Mouse (Mus musculus) right cerebral cortex, postnatal 14 days (tissue): ENCODE data around the gene Eri3.

Experiments used
- DNase-seq: peaks from one replicate; pipeline ENCODE4 v3.0.0; 2022

Eri3 gene

DNA sequence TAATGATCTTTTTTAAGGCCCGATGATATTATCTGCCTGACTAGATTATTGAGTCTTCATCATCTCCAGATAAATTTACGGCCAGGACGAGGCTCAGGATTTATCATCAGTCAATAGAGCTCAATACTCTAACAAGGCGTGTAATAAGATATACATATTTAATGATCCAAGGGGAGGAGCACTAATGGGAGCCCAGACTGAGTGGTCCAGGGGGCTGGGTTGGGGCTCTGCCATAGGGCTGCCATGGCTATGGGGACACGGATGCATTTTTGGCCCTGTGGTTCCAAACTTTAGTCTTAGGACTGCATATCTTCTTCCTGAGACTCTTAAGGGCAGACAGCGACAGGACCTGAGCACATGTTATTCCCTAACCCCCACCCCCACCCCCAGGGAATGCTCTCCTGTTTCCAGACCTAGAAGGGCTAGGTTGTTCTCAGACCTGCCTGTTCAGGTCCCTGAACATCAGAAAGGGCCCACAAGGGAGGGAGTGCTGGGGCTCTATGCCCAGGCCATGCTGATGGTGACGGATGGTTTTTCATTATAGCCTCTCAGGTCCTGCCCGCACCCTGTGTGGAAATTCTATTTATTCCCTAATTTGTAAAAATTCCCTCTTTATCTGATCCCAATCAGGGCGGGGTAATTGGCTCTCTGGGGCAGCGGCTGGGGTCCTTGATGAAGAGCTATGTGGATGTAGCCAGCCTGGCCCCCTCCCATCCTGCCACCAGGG, 114.4 kb downstream of the Eri3 start:
- DNase-seq: no peak

GRCm38 (mm10) chr4:117665531-117665930, 115.4 kb downstream of the Eri3 start:
- no peak for DNase-seq

GRCm38 (mm10) chr4:117666054-117666453, 115.9 kb downstream of the Eri3 start:
- no peak for DNase-seq

DNA sequence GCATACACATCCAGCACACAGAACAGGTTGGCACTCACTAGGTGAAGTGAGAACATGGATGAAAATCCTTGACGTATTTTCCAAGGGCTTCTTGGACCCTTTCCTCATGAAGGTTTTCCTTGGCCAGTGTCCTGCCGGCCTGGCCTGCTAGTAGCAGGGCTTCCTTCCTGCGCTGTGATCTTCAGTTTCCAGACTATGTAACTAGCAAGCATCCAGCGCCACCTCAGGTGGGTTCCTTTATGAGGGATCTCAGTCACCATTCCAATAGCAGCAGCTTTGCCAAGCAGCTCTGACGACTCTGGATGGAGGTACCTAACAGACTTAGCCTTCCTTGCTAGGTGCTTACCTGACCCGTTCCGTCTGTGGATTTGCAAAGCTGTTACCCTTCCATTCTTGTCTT, 119.7 kb downstream of the Eri3 start:
- no peak for DNase-seq

GRCm38 (mm10) chr4:117672042-117672441, 121.9 kb downstream of the Eri3 start:
- no peak for DNase-seq

GRCm38 (mm10) chr4:117673901-117674300, 123.7 kb downstream of the Eri3 start:
- DNase-seq: no peak

- DNase-seq: peak; percentile 89
These were observed 126.7 kb downstream of the Eri3 start for GRCm38 (mm10) chr4:117676903-117677302.

GRCm38 (mm10) chr4:117680963-117681362, 130.8 kb downstream of the Eri3 start:
- no peak for DNase-seq

DNA sequence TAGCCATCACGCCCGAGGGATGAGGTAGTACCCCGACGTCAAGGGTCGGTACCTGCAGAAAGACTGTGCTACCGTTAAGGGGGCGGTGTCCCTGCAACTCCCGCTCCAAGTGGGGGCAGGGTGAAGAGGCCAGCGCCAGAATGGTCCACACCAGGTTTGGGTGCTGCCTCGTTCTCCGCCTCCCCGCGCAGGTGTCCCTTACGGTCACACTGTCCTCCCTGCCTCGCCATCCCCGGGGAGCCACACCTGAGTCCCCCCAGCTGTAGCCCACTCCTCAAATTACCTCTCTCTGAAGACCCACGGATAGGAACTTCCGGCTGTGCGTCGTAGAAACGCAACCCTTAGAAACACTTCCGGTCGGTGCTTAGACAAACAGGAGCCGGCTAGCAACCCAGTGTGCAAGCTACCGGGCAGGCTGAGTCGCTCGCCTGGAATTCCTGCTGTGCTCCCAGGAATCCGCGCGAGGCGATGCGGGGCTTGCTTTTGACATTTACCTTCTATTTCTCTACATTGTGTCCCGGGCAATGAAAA, 131.8 kb downstream of the Eri3 start, which contains the start of gene Dmap1:
Gene Dmap1 (minus strand): TSS at position 343 of the 531 bp plus-strand sequence.
- DNase-seq: peak; percentile 81

DNA sequence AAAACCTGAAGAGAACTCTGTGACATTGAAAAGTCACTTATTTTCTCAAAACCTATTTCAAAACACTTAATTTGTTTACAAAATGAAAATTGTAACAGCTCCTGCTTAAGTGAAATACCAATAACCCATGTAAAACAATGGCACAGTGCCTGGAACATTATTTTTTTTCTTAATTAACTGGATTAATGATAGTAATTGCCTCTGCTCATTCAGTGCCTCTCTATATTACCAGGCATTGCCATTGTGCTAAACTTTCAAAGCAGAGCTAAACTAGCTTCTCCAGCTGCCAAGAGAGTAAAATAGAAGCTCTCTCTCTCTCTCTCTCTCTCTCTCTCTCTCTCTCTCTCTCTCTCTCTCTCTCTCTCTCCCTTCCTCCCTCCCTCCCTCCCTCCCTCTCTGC, 132.3 kb downstream of the Eri3 start:
- no peak for DNase-seq

DNA sequence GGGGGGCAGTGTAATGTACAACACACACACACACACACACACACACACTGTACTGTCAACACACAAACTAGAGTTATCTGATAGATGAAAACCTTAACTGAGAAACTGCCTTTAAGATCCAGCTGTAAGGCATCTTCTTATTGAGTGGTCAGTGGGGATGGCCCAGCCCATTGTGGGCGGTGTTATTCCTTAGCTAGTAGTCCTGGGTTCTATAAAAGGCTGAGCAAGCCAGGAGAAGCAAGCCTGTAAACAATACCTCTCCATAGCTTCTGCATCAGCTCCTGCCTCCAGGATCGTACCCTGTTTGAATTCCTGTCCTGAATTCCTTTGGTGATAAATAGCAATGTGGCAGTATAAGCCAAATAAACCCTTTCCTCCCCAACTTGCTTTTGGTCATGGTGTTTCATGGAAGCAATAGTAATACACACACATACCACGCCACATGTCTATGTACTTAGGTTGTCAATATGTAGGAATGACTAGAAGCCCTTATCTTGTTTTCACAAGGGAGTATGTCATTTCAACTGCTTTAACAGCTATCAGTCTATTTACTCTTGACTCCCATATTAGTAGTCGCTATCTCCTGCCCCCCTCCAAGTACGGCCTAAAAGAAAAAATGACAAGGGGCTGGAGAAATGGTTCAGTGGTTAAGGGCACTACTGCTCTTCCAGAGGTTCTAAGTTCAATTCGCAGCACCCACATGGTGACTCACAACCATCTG, 133.0 kb downstream of the Eri3 start:
- no peak for DNase-seq

- no peak for DNase-seq
These were observed 136.2 kb downstream of the Eri3 start for GRCm38 (mm10) chr4:117686354-117686753.

DNA sequence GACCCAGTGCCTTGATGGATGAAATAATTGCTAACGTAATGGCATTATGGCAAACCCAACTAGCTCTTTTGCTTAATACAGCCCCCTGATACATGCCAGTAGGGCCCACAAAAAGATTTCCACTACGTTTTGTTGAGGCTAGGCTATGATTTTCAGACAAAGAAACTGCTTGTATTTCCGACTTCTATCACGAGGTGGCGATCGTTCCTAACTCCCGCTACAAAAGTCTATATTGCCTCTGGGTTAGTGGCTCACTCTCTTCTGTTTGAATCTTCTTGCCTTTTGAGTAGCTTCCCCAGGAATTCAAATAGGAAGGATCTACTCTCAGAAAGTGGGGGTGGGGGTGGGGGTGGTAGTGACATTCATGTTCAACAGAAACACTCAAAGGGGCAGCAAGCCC, 155.2 kb downstream of the Eri3 start:
- DNase-seq: peak; percentile 64

DNA sequence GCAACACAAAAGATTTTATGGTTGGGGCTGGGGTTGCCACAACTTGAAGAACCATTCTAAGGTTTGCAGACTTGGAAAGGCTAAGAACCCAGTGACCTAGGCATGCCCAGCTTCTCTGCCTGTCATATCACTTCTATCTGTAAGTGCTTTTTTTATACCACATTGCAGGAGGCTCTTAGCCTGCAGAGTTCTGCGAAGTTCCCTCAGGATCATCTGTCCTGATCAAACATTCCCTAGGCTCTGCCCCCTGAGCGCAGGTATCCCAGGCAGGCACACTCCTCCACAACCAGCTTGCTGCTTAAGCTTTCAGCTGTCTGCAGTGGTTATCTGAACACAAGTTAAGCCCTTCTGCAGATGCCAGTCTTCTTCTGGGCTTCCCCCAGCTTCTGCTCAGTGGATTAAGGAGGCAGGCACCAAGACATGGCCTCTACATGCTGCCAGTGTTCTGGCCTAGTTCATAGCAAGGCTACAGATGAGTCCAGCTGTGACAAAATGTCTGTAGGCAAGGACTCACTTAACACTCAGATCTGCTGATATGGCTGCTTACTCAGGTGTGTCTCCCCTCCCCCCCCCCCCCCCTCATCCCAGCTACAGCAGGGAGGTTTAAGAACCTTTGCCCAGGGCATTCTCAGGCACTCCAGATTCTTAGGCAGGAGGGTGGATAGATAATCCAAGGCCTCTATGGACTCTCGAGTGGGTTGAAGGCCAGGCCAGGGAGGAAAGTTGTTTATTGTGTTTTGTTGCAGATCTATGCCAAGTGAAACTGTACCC, 158.8 kb downstream of the Eri3 start:
- no peak for DNase-seq

- no peak for DNase-seq
These were observed 162.1 kb downstream of the Eri3 start for GRCm38 (mm10) chr4:117712314-117712713.

- no peak for DNase-seq
These were observed 163.3 kb downstream of the Eri3 start for GRCm38 (mm10) chr4:117713303-117714098.
